Mouse (Mus musculus) spleen, adult 2 months (tissue): Measurements from ENCODE around the gene Slc38a1. TPM values are rescaled to one million over a fixed set of nuclear protein-coding genes. Genes with fewer than 3 reads are reported as not detected.
A peak's percentile ranks its signal among the peaks of the same experiment; 100 is the strongest.

ENCODE experiments used
- DNase-seq, 2 experiments: peaks; one replicate each; pipeline versions ENCODE4 v3.0.0 to v3.0.0-alpha.2; 2012 to 2021; ENCODE audit warnings: low spot score in 2 of 2, low read depth in 1 of 2
- H3K27ac ChIP-seq: fragments of 200-500 bp; 2 replicates; pipeline ENCODE4 v1.5.1; 2012; ENCODE audit warnings: low read length, inconsistent platforms; ENCODE audit not compliant: insufficient read depth
- H3K27me3 ChIP-seq: fragments of 200-500 bp; 2 replicates; pipeline ENCODE4 v1.6.1; 2012; ENCODE audit warnings: mild to moderate bottlenecking, moderate library complexity, low read length, inconsistent platforms; ENCODE audit not compliant: control insufficient read depth, insufficient read depth
- H3K36me3 ChIP-seq: fragments of 200-500 bp; 2 replicates; pipeline ENCODE4 v1.6.1; 2012; ENCODE audit warnings: mild to moderate bottlenecking, low read length, inconsistent platforms; ENCODE audit not compliant: control insufficient read depth, insufficient read depth
- H3K4me1 ChIP-seq: fragments of 200-500 bp; 2 replicates; pipeline ENCODE4 v1.6.1; 2011; ENCODE audit warnings: inconsistent platforms; ENCODE audit not compliant: control insufficient read depth, insufficient read depth, insufficient read length
- H3K4me3 ChIP-seq: fragments of 200-500 bp; 2 replicates; pipeline ENCODE4 v1.5.1; 2011; ENCODE audit warnings: mild to moderate bottlenecking, inconsistent platforms; ENCODE audit not compliant: insufficient read depth, insufficient read length; ENCODE audit errors: extremely low read depth
- CTCF ChIP-seq: fragments of 200-500 bp; IDR thresholded peaks from 2 replicates; pipeline ENCODE4 v1.5.1; 2011; ENCODE audit warnings: mild to moderate bottlenecking, inconsistent platforms; ENCODE audit not compliant: insufficient read depth, insufficient read length, insufficient replicate concordance; ENCODE audit errors: extremely low read depth
- POLR2A ChIP-seq: fragments of 200-500 bp; IDR thresholded peaks from 2 replicates; pipeline ENCODE4 v1.6.1; 2011; ENCODE audit warnings: low read depth, low read length, inconsistent platforms
- WGBS: fragments of 180-500 bp; shearing (Covaris S2); methylation state at CpG from one replicate; pipeline ENCODE4 v1.1.7; 2018; 5-methylcytosine and 5-hydroxymethylcytosine counted together
- polyA plus RNA-seq: library from polyadenylated mRNA; depleted of rRNA; stranded (reverse); fragments of >200 nt; gene quantifications from 2 replicates; pipeline ENCODE4 v1.2.3, GENCODE M21; 2012

The Slc38a1 gene
- polyA plus RNA-seq, 1 experiment: 44.4 TPM

DNA sequence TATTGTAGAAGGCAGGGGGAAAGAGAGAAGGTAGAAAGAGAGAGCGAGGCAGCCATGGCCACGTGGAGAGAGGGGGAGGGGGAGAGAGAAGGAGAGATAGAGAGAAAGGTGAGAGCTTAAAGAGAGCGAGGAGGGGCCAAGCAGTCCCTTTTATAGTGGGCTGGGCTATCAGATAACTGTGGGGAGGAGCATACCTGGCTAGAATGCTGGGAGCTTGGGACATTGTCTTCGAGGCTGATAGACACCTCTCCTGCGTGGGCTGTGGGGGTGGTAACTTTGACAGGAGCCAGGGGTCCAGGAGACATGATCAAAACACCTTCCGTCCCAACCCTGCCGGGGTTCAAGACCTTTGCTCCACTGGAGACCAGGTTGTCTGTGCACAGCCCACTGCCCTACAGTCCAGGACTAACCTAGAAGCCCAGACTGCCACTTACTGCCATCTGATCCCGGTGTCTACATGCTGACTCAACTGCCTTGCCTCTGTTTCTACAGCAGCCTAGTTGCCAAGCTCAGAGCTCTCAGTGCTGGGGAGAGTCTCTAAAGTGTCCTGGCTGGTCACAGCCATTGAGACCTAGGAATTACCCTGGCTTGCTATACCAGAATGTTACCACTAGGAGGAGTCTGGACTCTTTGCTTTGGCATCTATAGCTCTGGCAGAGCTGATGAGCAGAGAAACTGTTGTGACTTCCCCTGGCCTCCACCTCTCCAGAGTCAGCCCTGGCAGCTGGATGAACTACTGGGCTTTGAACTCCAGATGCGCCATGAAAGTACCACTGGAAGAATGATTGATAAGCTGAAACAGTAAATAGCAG lies 90.9 kb downstream of the Slc38a1 start:
- no peak overlapping the region for H3K27ac ChIP-seq
- H3K27me3 ChIP-seq: no peaks in the 10 kb centered on the region
- TF ChIP-seq CTCF (peak; percentile 52; the same call in 1 of the 2 replicates), POLR2A (no peak)
- H3K36me3 ChIP-seq: no peaks in the 10 kb centered on the region
- peak; percentile 48 to 50 for DNase-seq
- WGBS: 65% methylated on average over 9 of the region's 9 CpGs
- no peaks in the 10 kb centered on the region for H3K4me1 ChIP-seq
- no peak overlapping the region for H3K4me3 ChIP-seq

DNA sequence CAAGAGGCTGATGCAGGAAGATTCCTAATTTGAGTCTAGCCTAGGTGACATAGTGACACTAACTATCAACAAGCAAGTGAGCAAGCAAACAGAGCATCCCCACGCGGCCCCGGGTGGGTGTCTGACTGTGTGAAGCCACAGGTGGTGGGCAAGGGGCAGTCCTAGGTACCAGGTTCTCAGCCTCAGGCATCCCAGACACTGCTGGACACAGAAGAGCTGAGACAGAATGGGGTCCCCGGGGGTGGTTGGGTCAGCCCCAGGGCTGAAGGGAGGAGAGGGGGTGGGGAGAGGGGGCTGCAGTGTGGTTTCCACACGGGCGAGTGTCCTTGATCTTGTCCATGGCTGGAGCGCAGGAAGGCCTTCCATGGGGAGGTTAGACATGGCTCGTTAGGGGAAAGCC lies 91.6 kb downstream of the Slc38a1 start:
- Histone ChIP-seq H3K4me3 (no peak overlapping the region), H3K27me3 (no peaks in the 10 kb centered on the region), H3K4me1 (no peaks in the 10 kb centered on the region), H3K36me3 (no peaks in the 10 kb centered on the region), H3K27ac (no peak overlapping the region)
- DNase-seq: no peak
- TF ChIP-seq CTCF: no peak
- TF ChIP-seq POLR2A: no peak
- WGBS: 94% methylated on average over 8 of the region's 8 CpGs

DNA sequence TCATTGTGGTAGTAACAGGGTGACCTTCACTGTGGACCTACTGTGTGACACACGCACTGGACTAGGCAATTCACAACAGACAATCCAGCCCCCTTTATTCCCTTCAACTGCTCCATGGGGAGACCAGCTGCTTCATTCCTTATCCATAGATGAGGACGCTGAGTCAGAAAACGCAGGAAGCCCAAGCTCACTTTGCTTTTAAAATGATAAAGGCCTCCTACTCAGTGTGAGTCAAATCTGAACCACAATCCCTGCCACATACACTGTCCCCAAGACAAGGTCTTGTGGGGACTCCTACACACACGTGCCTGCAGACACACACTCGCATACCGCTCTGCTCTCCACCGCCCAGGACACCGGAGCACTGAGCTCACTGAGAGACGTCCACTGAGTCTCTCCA lies 94.3 kb downstream of the Slc38a1 start:
- H3K27me3 ChIP-seq: no peaks in the 10 kb centered on the region
- no peaks in the 10 kb centered on the region for H3K4me1 ChIP-seq
- DNase-seq: no peak
- WGBS: 87% methylated on average over 9 of the region's 9 CpGs
- H3K36me3 ChIP-seq: no peaks in the 10 kb centered on the region
- no peak overlapping the region for H3K4me3 ChIP-seq
- no peak for TF ChIP-seq POLR2A
- TF ChIP-seq CTCF: no peak
- no peak overlapping the region for H3K27ac ChIP-seq

DNA sequence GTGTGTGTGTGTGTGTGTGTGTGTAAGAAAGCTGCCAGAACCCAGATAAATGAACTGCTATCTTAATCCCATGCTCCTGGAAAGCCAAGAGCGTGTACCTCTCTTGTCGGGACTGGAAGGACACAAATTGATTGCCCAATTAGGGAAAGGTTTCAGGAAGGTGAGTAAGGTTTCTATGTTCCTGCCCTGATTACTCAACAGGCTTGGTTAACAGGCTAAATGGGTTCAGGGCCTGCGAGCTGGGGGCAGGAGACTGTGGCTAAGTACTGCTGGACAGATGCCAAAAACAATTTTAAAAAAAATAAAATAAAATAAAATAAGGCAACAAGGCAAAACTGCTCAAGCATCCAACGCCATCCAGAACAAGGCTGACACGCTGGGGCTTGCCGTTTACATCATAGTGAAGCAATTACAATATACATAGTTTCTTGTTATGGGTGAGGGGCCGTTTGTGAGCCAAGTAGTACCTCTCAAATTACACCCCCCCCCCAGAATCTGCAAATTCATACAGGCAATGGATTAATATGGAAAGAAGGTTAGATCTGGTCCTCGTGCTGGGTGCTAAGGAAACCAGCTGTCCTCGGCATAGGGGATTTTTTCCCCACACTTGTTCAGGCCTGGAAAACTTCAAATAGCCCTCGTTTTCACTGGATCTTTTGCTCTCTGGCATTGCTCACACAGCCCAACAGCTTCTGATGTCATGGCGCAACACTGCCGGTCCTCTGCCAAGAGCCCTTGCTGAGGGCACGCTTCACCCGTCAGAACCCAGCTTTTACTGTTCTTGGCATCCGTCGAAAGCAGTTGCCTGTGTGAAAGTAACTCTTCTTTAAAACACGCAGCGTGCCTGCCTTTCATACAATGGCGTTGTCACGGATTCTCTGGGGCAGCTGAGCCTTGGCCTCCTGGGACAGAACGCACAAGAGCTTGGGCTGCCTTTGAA lies 95.2 kb downstream of the Slc38a1 start:
- no peaks in the 10 kb centered on the region for H3K4me1 ChIP-seq
- H3K36me3 ChIP-seq: no peaks in the 10 kb centered on the region
- H3K27me3 ChIP-seq: no peaks in the 10 kb centered on the region
- no peak for TF ChIP-seq POLR2A
- no peak for TF ChIP-seq CTCF
- no peak overlapping the region for H3K4me3 ChIP-seq
- H3K27ac ChIP-seq: no peak overlapping the region
- DNase-seq: no peak
- 87% methylated on average over 21 of the region's 21 CpGs for WGBS

DNA sequence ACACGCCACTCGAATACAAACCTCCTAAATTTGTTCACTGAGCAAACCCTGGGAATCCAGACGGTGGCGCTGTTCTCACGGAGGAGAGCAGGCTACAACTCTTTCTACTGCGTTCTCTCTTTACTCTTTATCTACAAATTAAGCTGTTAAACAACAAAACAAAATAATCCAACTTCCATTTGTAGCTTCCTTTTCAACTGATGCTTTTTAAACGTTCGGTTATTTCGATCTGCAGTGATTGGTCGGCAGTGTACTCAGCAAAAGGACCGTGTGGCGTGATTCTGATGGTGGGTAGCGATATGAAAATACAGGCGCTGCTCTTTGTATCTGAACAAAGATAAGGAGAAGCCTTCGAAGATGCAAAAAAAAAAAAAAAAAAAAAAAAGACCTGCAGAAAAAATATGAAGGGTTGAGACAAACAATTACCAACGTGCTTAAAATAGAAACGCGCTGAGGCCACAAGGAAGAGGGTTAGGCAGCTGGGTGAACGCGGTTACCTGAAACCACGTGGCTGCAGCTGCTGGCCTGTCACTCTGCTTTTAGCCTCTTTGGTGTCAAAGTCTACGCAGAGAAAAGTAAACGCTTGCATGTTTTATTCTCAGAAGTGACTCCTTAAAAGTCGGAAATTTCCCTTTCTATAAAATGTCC lies 99.4 kb downstream of the Slc38a1 start:
- DNase-seq: peak; percentile 54 to 61
- no peak overlapping the region for H3K27ac ChIP-seq
- H3K36me3 ChIP-seq: no peaks in the 10 kb centered on the region
- no peaks in the 10 kb centered on the region for H3K27me3 ChIP-seq
- WGBS: under 1% methylated on average over 24 of the region's 24 CpGs
- TF ChIP-seq CTCF (peak; percentile 70; the same call in 1 of the 2 replicates), POLR2A (no peak)
- H3K4me1 ChIP-seq: no peaks in the 10 kb centered on the region
- H3K4me3 ChIP-seq: peak overlapping the region; percentile 55

DNA sequence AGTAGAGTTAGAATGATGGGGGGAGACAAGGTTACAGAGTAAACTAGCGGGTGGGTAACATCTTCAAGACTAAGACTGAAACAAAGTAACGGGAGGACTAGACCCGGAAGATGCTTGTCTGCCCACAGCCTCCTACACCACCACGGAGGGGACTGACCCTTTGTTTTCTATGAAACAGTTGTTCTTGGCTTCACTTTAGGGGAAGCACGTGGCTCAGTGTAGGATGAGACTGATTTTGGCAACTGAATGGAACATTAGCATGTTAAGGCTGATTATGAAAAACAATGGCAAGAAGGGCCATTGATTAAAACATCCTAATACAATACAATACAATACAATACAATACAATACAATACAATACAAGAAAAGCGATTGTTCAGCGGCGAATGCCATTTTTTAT lies 100.6 kb downstream of the Slc38a1 start:
- WGBS: 85% methylated on average over 8 of the region's 8 CpGs
- H3K4me1 ChIP-seq: no peaks in the 10 kb centered on the region

More for the DNA sequence above, 100.6 kb downstream of the Slc38a1 start:
- no peak for DNase-seq
- Histone ChIP-seq H3K27ac (no peak overlapping the region), H3K27me3 (no peaks in the 10 kb centered on the region), H3K4me3 (no peak overlapping the region), H3K36me3 (no peaks in the 10 kb centered on the region)
- TF ChIP-seq CTCF (no peak), POLR2A (no peak)
